Mouse (Mus musculus) kidney, embryonic 16.5 days (tissue): ENCODE measurements around the gene Spem2. TPM values are rescaled to one million over a fixed set of nuclear protein-coding genes. Genes with fewer than 3 reads are reported as not detected.
"Not testable (repeated sequence)": the region's sequence is repeated elsewhere in the genome, so short reads cannot be mapped to it uniquely, and the experiment has no call there.

Source experiments
- ATAC-seq: fragments of 200-750 bp; cut with Nextera tagmentation; 2 replicates; pipeline ENCODE4 v1.8.0; 2017; ENCODE audit warnings: moderate TSS enrichment; ENCODE audit not compliant: low FRiP score, low TSS enrichment
- H3K27ac ChIP-seq: fragments of 300-500 bp; sonication (generic); 2 replicates; pipeline ENCODE4 v1.5.1; 2014; ENCODE audit warnings: low read length
- H3K27me3 ChIP-seq: fragments of 300-500 bp; sonication (generic); 2 replicates; pipeline ENCODE4 v1.6.1; 2014; ENCODE audit warnings: low read length, control low read depth, mixed read lengths; ENCODE audit not compliant: insufficient read depth
- H3K36me3 ChIP-seq: fragments of 300-500 bp; sonication (generic); 2 replicates; pipeline ENCODE4 v1.6.1; 2014; ENCODE audit warnings: low read length, control low read depth, mixed read lengths; ENCODE audit not compliant: insufficient read depth
- H3K4me1 ChIP-seq: fragments of 300-500 bp; sonication (generic); 2 replicates; pipeline ENCODE4 v1.6.1; 2014; ENCODE audit warnings: low read length, control low read depth, mixed read lengths; ENCODE audit not compliant: insufficient read depth
- H3K4me2 ChIP-seq: fragments of 300-500 bp; sonication (generic); replicated peaks from 2 replicates; pipeline ENCODE4 v1.6.1; 2014; ENCODE audit warnings: low read depth, low read length
- H3K4me3 ChIP-seq: fragments of 300-500 bp; sonication (generic); 2 replicates; pipeline ENCODE4 v1.5.1; 2014; ENCODE audit warnings: mild to moderate bottlenecking, low read length
- H3K9ac ChIP-seq: fragments of 300-500 bp; sonication (generic); replicated peaks from 2 replicates; pipeline ENCODE4 v1.6.1; 2014; ENCODE audit warnings: low read length
- H3K9me3 ChIP-seq: fragments of 300-500 bp; sonication (generic); 2 replicates; pipeline ENCODE4 v1.6.1; 2016; ENCODE audit warnings: low read length, control low read depth
- WGBS: fragments of 180-500 bp; shearing (Covaris S2); extraction: QIAGEN DNeasy Blood & Tissue Kit; methylation state at CpG from one replicate; pipeline ENCODE4 v1.1.7; 2014; 5-methylcytosine and 5-hydroxymethylcytosine counted together
- polyA plus RNA-seq: library from polyadenylated mRNA; unstranded; fragments of >200 nt; fragmentation: Nextera tagmentation; extraction: Ambion mirVana; gene quantifications from 2 replicates; pipeline ENCODE4 v1.2.1, GENCODE M21; 2015

The Spem2 gene
- not detected in 2 replicates for polyA plus RNA-seq

GRCm38 (mm10) chr11:69818365-69818764, at the start of gene Spem2:
Gene Spem2, minus strand, starts transcription at chr11:69818465.
- H3K27me3 ChIP-seq: no peaks in the 10 kb centered on the region
- no peak within 1 kb of the TSS for H3K4me2 ChIP-seq
- no peak within 1 kb of the TSS for H3K4me3 ChIP-seq
- no peaks in the 10 kb centered on the region for H3K36me3 ChIP-seq
- H3K9ac ChIP-seq: no peak within 1 kb of the TSS
- no peaks in the 10 kb centered on the region for H3K4me1 ChIP-seq
- no peak within 1 kb of the TSS for H3K27ac ChIP-seq
- no peak for ATAC-seq
- 72% methylated on average over 2 of the region's 2 CpGs for WGBS
- peaks cover 11% of the 10 kb centered on the region; the same call in 1 of the 2 replicates for H3K9me3 ChIP-seq

- no peak overlapping the region for H3K4me3 ChIP-seq
- 76% methylated on average over 9 of the region's 9 CpGs for WGBS
- no peaks in the 10 kb centered on the region for H3K27me3 ChIP-seq
Measured at GRCm38 (mm10) chr11:69867335-69867734, 49.1 kb upstream of the Spem2 start.

DNA sequence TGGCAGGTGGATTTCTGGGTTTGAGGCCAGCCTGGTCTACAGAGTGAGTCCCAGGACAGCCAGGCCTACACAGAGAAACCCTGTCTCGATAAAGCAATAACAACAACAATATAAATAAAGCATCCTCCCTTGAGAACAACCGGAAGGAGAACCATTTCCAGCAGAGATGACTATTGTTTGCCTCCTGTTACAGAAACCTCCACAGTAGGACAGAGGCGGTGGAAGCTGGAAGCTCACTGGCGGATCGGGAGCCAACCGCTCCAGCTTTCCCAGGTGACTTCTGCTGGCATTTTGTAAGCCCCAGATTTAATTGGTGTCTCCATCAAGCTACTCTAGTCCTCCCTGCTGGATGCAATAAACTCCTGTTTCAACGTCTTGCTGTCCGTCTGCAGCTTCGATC, 47.3 kb upstream of the Spem2 start:
- WGBS: 81% methylated on average over 9 of the region's 9 CpGs
- no peak overlapping the region for H3K27ac ChIP-seq
- no peaks in the 10 kb centered on the region for H3K36me3 ChIP-seq
- H3K9ac ChIP-seq: no peak overlapping the region
- H3K9me3 ChIP-seq: no peaks in the 10 kb centered on the region
- ATAC-seq: no peak
- H3K4me1 ChIP-seq: no peaks in the 10 kb centered on the region
- H3K4me2 ChIP-seq: no peak overlapping the region
- H3K4me3 ChIP-seq: no peak overlapping the region
- H3K27me3 ChIP-seq: no peaks in the 10 kb centered on the region

More at GRCm38 (mm10) chr11:69867335-69867734, 49.1 kb upstream of the Spem2 start:
- H3K4me2 ChIP-seq: no peak overlapping the region
- no peaks in the 10 kb centered on the region for H3K9me3 ChIP-seq
- no peak overlapping the region for H3K27ac ChIP-seq
- no peak for ATAC-seq
- H3K4me1 ChIP-seq: no peaks in the 10 kb centered on the region
- H3K36me3 ChIP-seq: no peaks in the 10 kb centered on the region
- H3K9ac ChIP-seq: no peak overlapping the region

- no peaks in the 10 kb centered on the region for H3K4me1 ChIP-seq
- H3K27me3 ChIP-seq: no peaks in the 10 kb centered on the region
- no peaks in the 10 kb centered on the region for H3K9me3 ChIP-seq
- no peak overlapping the region for H3K27ac ChIP-seq
- no peak overlapping the region for H3K9ac ChIP-seq
- H3K4me2 ChIP-seq: no peak overlapping the region
- no peak for ATAC-seq
- no peak overlapping the region for H3K4me3 ChIP-seq
- no peaks in the 10 kb centered on the region for H3K36me3 ChIP-seq
- 31% methylated on average over 8 of the region's 8 CpGs for WGBS
Measured at GRCm38 (mm10) chr11:69864138-69864860, 46.0 kb upstream of the Spem2 start.

- not testable (repeated sequence) for H3K4me2 ChIP-seq, H3K27ac ChIP-seq, H3K4me3 ChIP-seq, H3K9me3 ChIP-seq, H3K27me3 ChIP-seq, ATAC-seq, H3K4me1 ChIP-seq, H3K9ac ChIP-seq, H3K36me3 ChIP-seq
- WGBS: 39% methylated on average over 3 of the region's 3 CpGs
Measured at GRCm38 (mm10) chr11:69863729-69864128, 45.5 kb upstream of the Spem2 start.

GRCm38 (mm10) chr11:69858113-69858998, 40.1 kb upstream of the Spem2 start, which contains the start of gene Tnk1:
Gene Tnk1, minus strand, starts transcription at chr11:69858730.
- Histone ChIP-seq H3K27ac (peak within 1 kb of the TSS; percentile 58; the same call in 1 of the 2 replicates), H3K4me1 (peaks cover 4% of the 10 kb centered on the region; the same call in 1 of the 2 replicates), H3K9me3 (no peaks in the 10 kb centered on the region), H3K9ac (peak within 1 kb of the TSS; percentile 68), H3K27me3 (peaks cover 15% of the 10 kb centered on the region), H3K4me3 (peak within 1 kb of the TSS; percentile 45), H3K4me2 (peak within 1 kb of the TSS; percentile 52), H3K36me3 (no peaks in the 10 kb centered on the region)
- ATAC-seq: peak; percentile 59; the same call in 1 of the 2 replicates
- 18% methylated on average over 30 of the region's 30 CpGs for WGBS

DNA sequence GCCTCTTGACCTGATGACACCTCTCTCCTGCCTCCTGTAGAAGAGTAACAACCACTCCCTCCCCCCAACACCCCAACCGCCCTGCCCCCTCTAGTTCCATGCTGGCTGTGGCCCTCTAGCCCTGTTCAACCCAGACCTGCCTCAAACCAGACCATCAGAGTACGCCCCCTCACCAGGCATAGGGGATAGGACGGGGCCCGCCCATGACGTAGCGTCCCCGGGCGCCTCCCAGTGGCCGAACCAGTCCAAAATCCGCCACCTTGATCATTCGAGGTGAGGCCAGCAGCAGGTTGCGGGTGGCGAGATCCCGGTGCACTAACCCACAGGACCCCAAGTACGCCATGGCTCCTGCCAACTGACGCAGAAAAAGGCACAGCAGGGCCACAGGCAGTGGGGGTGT, 37.1 kb upstream of the Spem2 start:
- ATAC-seq: peak; percentile 41; the same call in 1 of the 2 replicates
- 23% methylated on average over 16 of the region's 16 CpGs for WGBS
- peaks cover 15% of the 10 kb centered on the region for H3K27me3 ChIP-seq
- peaks cover 20% of the 10 kb centered on the region for H3K36me3 ChIP-seq
- H3K4me3 ChIP-seq: no peak overlapping the region
- H3K9ac ChIP-seq: no peak overlapping the region
- no peak overlapping the region for H3K27ac ChIP-seq
- no peaks in the 10 kb centered on the region for H3K9me3 ChIP-seq
- H3K4me1 ChIP-seq: peaks cover 4% of the 10 kb centered on the region; the same call in 1 of the 2 replicates
- H3K4me2 ChIP-seq: peak overlapping the region; percentile 29; the same call in 1 of the 2 replicates

DNA sequence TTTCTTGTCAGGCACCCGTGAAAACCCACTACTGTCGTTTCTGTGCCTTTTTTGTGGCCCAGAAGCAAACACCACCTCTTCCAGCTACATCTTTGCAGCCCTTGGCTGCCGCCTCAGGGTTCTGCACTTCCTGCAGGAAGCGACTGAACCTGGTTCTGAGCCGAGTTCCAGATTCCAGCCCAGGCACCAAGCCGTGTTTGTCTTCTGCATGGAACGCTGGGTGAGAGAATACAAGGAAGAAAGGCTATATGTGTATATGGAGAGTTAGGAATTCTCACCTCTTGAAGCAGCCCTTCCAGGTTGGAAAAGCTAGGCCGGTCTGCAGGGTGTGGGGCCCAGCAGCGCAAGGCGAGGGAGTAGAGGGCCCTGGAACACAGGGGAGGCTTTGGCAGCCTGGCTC, 36.4 kb upstream of the Spem2 start:
- Histone ChIP-seq H3K9ac (no peak overlapping the region), H3K4me2 (no peak overlapping the region), H3K4me3 (no peak overlapping the region), H3K27ac (no peak overlapping the region), H3K9me3 (no peaks in the 10 kb centered on the region), H3K4me1 (peaks cover 4% of the 10 kb centered on the region; the same call in 1 of the 2 replicates), H3K36me3 (peaks cover 26% of the 10 kb centered on the region), H3K27me3 (peaks cover 15% of the 10 kb centered on the region)
- no peak for ATAC-seq
- WGBS: 80% methylated on average over 10 of the region's 10 CpGs

DNA sequence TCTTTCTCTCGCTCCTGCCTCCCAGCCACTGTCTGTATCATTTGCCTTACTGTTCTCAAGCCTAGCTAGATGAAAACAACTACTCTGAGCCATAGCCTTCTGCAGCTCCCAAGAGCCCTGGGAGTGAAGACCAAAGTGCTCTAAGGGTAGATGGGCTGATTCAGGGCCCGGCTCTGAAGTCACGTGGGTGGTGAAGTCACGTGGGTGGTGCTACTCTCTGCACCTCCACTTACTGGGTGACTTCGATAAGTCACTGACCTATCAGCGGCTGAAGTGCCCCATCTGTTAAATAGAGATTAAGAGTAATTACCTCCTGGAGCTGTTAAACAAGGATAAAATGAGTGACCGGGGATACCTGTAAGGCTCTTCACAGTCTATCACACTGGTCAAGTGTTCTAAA, 35.7 kb upstream of the Spem2 start:
- peaks cover 4% of the 10 kb centered on the region; the same call in 1 of the 2 replicates for H3K4me1 ChIP-seq
- peaks cover 15% of the 10 kb centered on the region for H3K27me3 ChIP-seq
- H3K9ac ChIP-seq: no peak overlapping the region
- WGBS: 61% methylated on average over 7 of the region's 7 CpGs
- no peak overlapping the region for H3K4me2 ChIP-seq
- ATAC-seq: no peak
- H3K36me3 ChIP-seq: peaks cover 33% of the 10 kb centered on the region
- H3K27ac ChIP-seq: no peak overlapping the region
- H3K9me3 ChIP-seq: no peaks in the 10 kb centered on the region
- H3K4me3 ChIP-seq: no peak overlapping the region
